Mouse (Mus musculus) liver, adult (tissue): ENCODE measurements around the gene Pex11g.
A peak's percentile ranks its signal among the peaks of the same experiment; 100 is the strongest.

ENCODE experiments used
- GATA4 ChIP-seq: IDR thresholded peaks from 2 replicates; pipeline ENCODE4 v1.6.1; 2014; ENCODE audit warnings: mild to moderate bottlenecking, low read length; ENCODE audit not compliant: insufficient replicate concordance

Pex11g gene

DNA sequence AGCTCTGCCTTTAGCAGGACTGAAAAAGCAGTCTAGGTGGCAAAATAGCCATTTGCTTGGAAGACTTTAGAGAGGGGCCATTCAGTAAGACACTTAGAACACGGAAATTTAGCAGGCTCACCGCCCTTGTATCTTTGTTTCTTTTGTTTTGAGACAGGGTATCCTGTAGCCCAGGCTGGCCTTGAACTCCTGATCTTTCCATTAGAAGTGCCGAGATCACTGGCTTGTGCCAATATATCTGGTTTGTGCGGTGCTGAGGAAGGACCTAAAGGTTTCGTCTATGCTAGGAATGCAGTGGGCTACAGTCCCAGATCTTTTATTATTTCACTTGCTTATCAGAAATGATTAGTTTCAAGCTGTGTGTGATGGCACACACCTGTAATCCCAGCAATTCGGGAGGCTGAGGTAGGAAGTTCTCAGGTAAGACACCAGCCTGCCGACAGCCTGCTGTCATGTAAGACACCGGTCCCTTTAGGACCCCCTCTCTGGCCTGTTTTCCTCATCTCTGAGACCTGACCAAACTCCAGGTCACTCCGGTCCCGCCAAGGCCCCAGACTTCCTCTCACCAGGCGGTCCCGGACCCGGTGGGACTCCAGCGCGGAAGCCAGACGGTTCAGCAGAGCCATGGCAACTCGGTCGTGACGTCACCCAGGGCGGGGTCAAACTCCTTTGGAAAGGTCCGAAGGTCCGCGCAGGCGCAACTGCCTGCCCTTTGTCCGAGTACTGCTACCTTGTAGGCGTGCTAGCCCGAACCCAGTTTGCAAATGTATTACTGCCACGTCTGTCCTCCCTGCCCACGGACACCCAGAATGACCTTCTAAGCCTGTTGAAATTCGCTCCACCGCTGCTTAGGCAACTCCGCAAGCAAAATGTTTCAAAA is at the start of gene Pex11g:
Pex11g (minus strand) TSS at position 675 of the 880 bp plus-strand sequence.
- no peak for TF ChIP-seq GATA4

DNA sequence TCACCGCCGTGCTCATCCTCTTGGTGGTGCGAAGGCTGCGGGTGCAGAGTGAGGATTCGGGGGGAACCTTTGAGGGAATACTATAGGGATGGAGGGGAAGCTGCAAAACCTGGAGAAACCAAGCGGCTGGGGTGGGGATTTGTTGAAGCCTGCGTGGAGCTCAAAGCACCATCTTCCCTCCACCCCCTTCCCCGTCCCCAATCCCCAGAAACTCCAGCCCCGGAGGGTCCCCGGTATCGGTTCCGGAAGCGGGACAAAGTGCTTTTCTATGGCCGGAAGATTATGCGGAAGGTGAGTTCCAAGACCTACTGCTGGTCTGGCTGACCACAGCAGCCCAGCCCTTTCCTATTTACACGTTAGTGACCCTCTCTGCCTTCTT is 49.6 kb upstream of the Pex11g start:
- TF ChIP-seq GATA4: no peak

DNA sequence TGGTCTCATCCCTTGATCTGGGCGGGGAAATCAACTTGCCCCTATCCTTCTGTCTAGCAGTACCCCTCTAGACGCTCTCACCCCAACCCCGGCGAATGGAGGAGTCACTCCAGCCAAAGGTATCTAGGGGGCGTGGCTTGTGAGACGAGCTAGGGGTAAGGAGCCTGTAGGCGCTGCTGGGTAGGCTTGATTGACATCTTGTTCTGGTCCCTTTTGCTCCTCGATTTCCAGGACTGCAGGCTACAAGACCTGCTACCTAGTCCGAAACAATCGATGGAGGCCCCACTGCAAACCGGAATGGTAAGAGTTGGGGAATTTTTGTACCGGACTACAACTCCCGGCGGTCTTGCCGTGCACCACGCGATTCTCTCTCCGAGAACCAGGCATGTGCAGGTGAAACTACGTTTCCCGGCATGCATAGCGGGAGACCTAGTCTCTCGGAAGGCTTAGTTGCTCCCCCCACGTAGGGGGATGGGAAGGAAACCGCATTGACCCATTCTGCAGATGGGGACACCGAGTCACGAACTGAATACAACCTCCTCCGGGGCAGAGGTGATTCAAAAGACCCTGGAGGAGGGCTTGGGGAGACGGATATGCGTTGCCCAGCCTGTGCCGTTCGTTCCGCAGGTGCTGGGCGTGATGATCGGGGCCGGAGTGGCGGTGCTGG is 49.1 kb upstream of the Pex11g start:
- TF ChIP-seq GATA4: no peak

DNA sequence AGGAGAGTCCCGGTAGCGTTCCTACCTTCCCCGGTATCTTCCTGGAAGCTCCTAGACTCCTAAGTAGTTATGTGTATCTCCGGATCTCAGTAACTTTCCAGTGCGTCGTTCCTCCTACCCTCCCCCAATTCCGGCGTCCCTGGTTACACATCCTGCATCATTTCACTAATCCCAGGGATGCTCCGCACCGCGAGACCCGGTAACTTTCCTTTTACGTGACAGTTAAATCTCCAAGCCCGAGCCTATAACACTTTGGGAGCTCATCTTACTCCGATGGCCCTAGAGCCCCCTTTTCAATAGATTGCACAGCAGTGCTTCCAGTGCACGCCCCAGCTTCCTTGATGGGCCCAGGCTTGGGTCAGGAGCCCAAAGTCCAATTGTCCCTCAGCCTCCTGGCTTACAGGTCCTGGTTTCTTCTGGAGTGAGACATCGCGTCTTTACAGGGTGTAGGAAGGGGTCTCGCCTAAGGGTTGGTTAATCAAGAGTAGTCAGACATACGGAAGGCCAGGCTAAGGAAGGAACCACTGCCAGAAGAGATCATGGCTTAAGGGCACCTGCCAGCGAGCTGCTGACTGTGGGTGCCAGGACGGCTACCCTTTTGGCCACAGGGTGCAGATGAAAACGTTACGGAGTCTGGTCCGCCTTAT is 48.4 kb upstream of the Pex11g start:
- TF ChIP-seq GATA4: no peak

DNA sequence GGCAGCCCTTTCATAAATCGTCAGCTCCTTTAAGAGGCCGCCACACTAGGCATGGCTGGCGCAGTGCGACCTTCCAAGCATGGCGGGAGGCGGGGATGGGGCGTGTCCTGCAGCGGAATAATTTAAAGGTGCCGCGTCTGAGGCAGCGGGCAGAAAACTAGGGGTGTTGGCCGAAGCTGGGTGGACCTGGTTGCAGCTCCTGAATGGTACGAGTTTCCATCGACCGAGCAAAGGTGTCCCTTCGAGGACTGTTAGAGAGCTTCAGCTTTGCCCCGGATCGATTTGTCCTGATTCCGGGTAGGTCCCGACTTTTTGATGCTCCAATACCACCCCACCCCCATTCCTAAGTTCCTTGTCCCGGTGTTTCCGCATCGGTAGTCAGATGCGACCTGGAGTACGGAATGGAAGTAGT is 47.8 kb upstream of the Pex11g start, which contains the start of gene Pnpla6:
Pnpla6 (plus strand) TSS at position 125 of the 412 bp plus-strand sequence.
- TF ChIP-seq GATA4: no peak

DNA sequence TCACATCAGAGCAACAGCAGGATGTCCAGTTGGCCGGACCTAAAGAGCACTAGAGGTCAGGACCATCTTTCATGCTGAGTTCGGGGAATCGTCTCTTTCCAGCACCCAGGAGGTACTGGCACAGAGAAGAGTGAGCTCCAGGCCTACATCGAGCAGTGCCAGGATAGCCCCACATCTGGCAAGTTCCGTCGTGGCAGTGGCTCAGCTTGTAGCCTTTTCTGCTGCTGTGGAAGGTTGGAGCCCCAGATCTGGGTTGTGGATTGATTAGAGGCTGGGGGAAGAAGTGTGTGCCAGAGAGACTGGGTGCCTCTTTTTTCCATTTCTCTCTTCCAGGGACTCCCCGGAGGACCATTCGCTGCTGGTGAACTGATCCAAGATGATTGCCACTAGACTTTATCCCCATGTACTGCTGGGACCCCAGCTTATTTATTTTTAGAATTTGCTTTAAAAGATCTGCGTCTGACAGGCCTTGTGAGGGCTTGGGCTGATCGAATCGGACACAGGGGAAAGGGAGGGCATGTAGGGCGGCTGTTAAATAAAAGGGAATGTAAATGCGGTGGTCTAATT is 47.3 kb upstream of the Pex11g start:
- no peak for TF ChIP-seq GATA4

DNA sequence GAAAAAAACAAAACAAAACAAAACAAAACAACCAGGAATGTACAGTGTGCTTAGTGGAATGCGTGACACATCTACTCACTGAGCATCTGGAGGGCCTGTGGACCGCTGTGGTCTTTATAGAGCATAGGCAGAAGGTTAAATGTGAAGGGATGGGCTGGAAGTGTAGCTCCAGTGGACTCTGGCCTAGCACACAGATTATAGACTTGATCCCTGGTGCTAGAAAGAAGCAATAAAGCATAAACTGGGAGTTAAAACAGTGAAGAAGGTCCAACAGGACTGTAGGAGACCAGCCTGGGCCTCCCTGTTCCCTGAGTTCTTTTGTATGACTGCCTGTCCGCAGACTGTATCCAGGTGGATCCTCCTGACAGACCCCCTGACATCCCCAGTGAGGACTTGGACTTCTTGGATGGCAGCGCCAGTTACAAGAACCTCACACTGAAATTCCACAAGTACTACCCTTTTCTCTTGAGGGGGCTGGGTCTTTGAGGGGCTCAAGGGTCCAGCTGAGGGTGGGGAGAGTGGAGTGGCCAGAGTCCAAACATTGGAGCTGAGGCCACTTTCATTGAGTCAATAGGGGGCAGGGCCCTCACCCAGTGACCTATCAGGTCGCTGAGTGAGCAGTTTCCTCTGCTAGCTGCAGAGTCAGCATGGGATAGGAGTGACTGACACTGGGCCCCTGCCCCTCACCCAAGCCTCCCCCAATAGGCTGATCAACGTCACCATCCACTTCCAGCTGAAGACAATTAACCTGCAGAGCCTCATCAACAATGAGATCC is 40.7 kb upstream of the Pex11g start:
- no peak for TF ChIP-seq GATA4

DNA sequence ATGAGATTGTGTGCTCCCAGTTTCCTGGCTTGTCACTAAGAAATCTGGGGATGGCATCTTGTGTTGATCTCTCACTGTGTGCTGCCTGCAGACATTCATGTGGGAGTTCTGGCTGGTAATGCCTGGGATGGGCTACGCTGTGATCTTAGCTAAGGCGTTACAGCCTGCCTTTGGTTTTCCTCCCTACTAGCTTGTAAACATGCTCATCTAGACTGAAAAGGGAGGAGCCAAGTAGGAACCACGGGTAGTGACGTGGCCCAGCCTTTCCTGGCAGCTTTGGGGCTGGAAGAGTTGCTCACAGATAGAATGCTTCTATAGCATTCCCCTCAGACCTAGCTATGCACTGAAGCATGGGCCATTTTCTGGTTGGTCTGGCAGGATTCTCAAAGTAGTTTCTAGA is 34.7 kb upstream of the Pex11g start:
- no peak for TF ChIP-seq GATA4

DNA sequence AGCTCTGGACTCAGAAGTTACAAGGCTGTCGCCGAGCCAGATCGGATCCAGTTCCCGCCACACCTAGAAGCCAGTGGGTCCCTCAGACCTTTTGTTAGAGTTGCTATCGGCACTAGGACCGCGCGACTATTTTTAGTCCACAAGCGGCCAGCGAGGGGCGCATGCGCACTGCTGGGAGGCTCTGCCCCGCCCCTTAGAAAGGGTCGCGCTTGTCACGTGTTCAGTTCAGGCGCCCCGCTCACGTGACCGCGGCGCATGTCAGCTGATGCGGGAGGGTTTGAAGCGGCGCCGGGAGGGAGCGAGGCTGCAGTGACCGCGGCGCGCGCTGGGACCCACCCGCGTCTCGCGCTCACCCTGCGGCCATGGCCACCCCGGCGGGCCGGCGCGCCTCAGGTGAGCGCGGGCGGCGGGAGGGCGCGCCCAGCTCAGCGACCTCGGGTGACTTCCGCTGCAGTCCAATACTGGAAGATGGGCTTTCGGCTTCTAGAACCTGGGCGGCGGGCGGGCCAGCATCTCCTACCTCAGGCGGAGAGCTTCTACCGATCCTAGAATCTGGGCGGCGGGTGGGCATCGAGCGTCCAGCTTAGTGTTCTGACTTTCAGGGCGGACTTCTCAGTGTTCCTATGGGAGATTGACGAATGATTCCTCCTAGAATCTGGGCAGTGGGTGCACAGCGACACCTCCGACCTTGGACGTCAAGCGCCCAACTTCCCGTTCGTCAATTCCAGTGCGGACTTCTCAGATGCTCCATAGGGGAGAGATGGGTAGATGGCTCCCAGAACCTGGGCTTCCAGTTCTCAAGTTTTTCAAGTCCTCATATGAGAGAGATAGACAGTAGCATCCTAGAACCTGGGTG is 33.0 kb upstream of the Pex11g start, which contains the start of gene Mcoln1:
Mcoln1 (plus strand) TSS at position 223 of the 856 bp plus-strand sequence.
- peak; percentile 27; the same call in 1 of the 2 replicates for TF ChIP-seq GATA4

DNA sequence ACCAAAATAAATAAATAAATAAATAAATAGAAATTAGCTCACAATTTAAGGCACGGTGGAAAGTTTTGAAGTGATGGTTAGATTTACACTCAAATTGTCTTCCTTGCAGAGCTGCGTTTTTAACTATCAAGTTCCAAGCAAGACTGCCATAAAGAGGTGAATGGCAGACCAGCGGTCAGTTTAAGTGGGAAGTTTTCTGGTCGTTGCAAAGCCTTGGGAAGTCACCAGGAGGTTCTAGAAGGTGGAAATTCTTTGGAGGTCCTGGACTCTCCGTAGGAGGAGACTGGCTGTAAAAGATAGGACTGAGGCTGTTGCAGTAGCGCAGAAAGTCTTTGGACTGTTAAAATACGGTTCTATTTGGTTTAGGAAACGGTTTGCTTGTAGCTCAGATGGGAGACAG is 32.3 kb upstream of the Pex11g start:
- TF ChIP-seq GATA4: no peak

DNA sequence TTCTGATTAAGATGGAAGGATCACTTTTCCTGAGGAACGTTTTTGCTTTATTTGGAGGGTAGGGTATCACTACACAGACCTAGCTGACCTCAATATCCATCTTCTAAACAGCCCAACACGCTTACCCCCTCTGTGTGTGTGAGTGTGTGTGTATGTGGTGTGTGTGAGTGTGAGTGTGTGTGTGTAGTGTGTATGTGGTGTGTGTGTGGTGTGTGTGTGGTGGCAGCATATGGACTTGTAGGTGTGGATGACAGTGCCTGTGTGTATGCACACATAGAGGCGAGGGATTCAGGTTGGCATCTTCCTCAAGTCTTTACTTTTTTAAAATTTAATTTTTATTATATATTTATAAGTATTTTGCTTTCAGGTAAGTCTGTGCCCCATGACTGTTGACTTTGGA is 31.1 kb upstream of the Pex11g start:
- TF ChIP-seq GATA4: no peak

DNA sequence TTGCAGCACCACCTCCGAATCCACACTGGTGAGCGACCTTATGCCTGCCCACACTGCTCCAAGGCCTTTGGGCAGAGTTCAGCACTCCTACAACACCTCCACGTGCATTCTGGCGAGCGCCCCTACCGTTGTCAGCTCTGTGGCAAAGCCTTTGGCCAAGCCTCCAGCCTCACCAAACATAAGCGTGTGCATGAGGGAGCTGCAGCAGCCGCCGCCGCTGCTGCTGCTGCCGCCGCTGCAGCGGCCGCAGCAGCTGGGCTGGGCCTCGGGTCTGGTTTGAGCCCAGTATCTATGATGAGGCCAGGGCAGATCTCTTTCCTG is 28.9 kb upstream of the Pex11g start:
- no peak for TF ChIP-seq GATA4

DNA sequence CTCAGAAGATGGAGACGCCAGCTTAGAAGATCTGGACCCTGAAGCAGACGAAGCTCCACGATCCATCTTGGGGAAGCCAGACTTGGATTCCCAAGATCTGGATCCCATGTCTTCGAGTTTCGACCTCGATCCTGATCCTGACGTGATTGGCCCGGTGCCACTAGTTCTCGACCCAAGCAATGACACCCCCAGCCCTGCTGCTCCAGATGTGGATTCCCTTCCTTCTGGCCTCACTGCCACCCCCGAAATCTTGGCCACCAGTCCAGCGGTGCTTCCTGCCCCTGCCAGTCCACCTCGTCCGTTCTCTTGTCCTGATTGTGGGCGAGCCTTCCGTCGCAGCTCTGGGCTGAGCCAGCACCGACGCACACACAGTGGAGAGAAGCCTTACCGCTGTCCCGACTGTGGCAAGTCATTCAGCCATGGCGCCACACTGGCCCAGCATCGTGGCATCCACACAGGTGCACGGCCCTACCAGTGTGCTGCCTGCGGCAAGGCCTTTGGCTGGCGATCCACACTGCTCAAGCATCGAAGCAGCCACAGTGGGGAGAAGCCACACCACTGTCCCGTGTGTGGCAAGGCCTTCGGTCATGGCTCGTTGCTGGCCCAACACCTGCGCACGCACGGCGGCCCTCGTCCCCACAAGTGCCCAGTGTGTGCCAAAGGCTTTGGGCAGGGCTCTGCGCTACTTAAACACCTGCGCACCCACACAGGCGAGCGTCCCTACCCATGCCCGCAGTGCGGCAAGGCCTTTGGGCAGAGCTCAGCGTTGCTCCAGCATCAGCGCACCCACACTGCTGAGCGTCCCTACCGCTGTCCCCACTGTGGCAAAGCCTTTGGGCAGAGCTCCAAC is 28.3 kb upstream of the Pex11g start:
- no peak for TF ChIP-seq GATA4
